Mouse (Mus musculus) limb, embryonic 11.5 days (tissue): ENCODE measurements around the gene Gemin7. TPM values are rescaled to one million over a fixed set of nuclear protein-coding genes. Genes with fewer than 3 reads are reported as not detected.

ENCODE experiments used
- ATAC-seq: fragments of 200-750 bp; cut with Nextera tagmentation; 2 replicates; pipeline ENCODE4 v1.8.0; 2017; ENCODE audit warnings: low read depth; ENCODE audit not compliant: insufficient number of reproducible peaks, low FRiP score, low TSS enrichment
- DNase-seq: peaks from one replicate; pipeline ENCODE4 v3.0.0-alpha.2; 2015; ENCODE audit warnings: low spot score
- H3K27ac ChIP-seq: fragments of 300-500 bp; sonication (generic); replicated peaks from 2 replicates; pipeline ENCODE4 v1.5.1; 2014; ENCODE audit warnings: low read depth, mild to moderate bottlenecking, low read length
- H3K27me3 ChIP-seq: fragments of 300-500 bp; sonication (generic); 2 replicates; pipeline ENCODE4 v1.6.1; 2014; ENCODE audit warnings: mild to moderate bottlenecking, low read length, mixed read lengths; ENCODE audit not compliant: control insufficient read depth, insufficient read depth
- H3K36me3 ChIP-seq: fragments of 300-500 bp; sonication (generic); 2 replicates; pipeline ENCODE4 v1.6.1; 2014; ENCODE audit warnings: mild to moderate bottlenecking, low read length, moderate library complexity, mixed read lengths; ENCODE audit not compliant: control insufficient read depth, insufficient read depth
- H3K4me1 ChIP-seq: fragments of 300-500 bp; sonication (generic); 2 replicates; pipeline ENCODE4 v1.6.1; 2014; ENCODE audit warnings: low read length, mixed read lengths; ENCODE audit not compliant: control insufficient read depth, insufficient read depth
- H3K4me2 ChIP-seq: fragments of 300-500 bp; sonication (generic); 2 replicates; pipeline ENCODE4 v1.6.1; 2014; ENCODE audit warnings: low read depth, mild to moderate bottlenecking, moderate library complexity; ENCODE audit not compliant: severe bottlenecking
- H3K4me3 ChIP-seq: fragments of 300-500 bp; sonication (generic); 2 replicates; pipeline ENCODE4 v1.5.1; 2014; ENCODE audit warnings: low read depth, low read length
- H3K9ac ChIP-seq: fragments of 300-500 bp; sonication (generic); 2 replicates; pipeline ENCODE4 v1.6.1; 2014; ENCODE audit warnings: mild to moderate bottlenecking, low read length
- H3K9me3 ChIP-seq: fragments of 300-500 bp; sonication (generic); 2 replicates; pipeline ENCODE4 v1.6.1; 2016; ENCODE audit warnings: low read length; ENCODE audit not compliant: control insufficient read depth
- WGBS: fragments of 180-500 bp; shearing (Covaris S2); extraction: QIAGEN DNeasy Blood & Tissue Kit; methylation state at CpG from one replicate; pipeline ENCODE4 v1.1.7; 2014; 5-methylcytosine and 5-hydroxymethylcytosine counted together
- polyA plus RNA-seq: library from polyadenylated mRNA; unstranded; fragments of >200 nt; fragmentation: Nextera tagmentation; extraction: Ambion mirVana; gene quantifications from 2 replicates; pipeline ENCODE4 v1.2.1, GENCODE M21; 2014

Gemin7 gene
- polyA plus RNA-seq, 1 experiment from 2014 or later = 183 TPM

GRCm38 (mm10) chr7:19531077-19531476 lies 46.3 kb downstream of the Gemin7 start:
- Histone ChIP-seq H3K9me3 (no peaks in the 10 kb centered on the region), H3K4me1 (0 out of 2 replicates have a peak, but pooled peaks cover under 1% of the 10 kb centered on the region), H3K27ac (no peak overlapping the region), H3K4me3 (no peak overlapping the region), H3K9ac (no peak overlapping the region), H3K27me3 (no peaks in the 10 kb centered on the region), H3K4me2 (no peak overlapping the region), H3K36me3 (peaks cover 40% of the 10 kb centered on the region)
- 63% methylated on average over 10 of the region's 10 CpGs for WGBS
- ATAC-seq = no peak
- no peak for DNase-seq

- Histone ChIP-seq H3K36me3 (no peaks in the 10 kb centered on the region), H3K4me3 (no peak overlapping the region; the same call in 1 of the 2 replicates), H3K4me1 (peaks cover 19% of the 10 kb centered on the region), H3K27me3 (peaks cover 51% of the 10 kb centered on the region), H3K4me2 (no peak overlapping the region), H3K9me3 (no peaks in the 10 kb centered on the region; the same call in 1 of the 2 replicates), H3K27ac (no peak overlapping the region), H3K9ac (no peak overlapping the region)
- no peak for ATAC-seq
- 52% methylated on average over 2 of the region's 2 CpGs for WGBS
- DNase-seq = no peak
Measured at GRCm38 (mm10) chr7:19525105-19525481, 52.3 kb downstream of the Gemin7 start.

- H3K4me3 ChIP-seq = peak overlapping the region; percentile 28
- no peaks in the 10 kb centered on the region for H3K36me3 ChIP-seq
- no peak overlapping the region for H3K27ac ChIP-seq
- WGBS = 17% methylated on average over 24 of the region's 24 CpGs
- H3K9me3 ChIP-seq = no peaks in the 10 kb centered on the region; the same call in 1 of the 2 replicates
- ATAC-seq (no peak), DNase-seq (no peak)
- peaks cover 23% of the 10 kb centered on the region for H3K4me1 ChIP-seq
- peak overlapping the region; percentile 38 for H3K9ac ChIP-seq
- peaks cover 56% of the 10 kb centered on the region for H3K27me3 ChIP-seq
- H3K4me2 ChIP-seq = peak overlapping the region; percentile 77
Measured at GRCm38 (mm10) chr7:19524420-19525104, 52.8 kb downstream of the Gemin7 start.

GRCm38 (mm10) chr7:19523757-19524419 lies 53.5 kb downstream of the Gemin7 start:
- 3% methylated on average over 64 of the region's 64 CpGs for WGBS
- H3K27ac ChIP-seq = no peak overlapping the region

GRCm38 (mm10) chr7:19523017-19523756 lies 54.2 kb downstream of the Gemin7 start:
- WGBS = 15% methylated on average over 72 of the region's 72 CpGs
- Histone ChIP-seq H3K27me3 (peaks cover 68% of the 10 kb centered on the region), H3K4me2 (peak overlapping the region; percentile 77), H3K27ac (no peak overlapping the region), H3K4me3 (peak overlapping the region; percentile 28), H3K9ac (no peak overlapping the region; the same call in 1 of the 2 replicates), H3K9me3 (no peaks in the 10 kb centered on the region; the same call in 1 of the 2 replicates), H3K4me1 (peaks cover 23% of the 10 kb centered on the region), H3K36me3 (no peaks in the 10 kb centered on the region)
- ATAC-seq (no peak), DNase-seq (peak; percentile 55)

More at GRCm38 (mm10) chr7:19523757-19524419, 53.5 kb downstream of the Gemin7 start:
- Histone ChIP-seq H3K27me3 (peaks cover 63% of the 10 kb centered on the region), H3K4me1 (peaks cover 23% of the 10 kb centered on the region), H3K4me3 (peak overlapping the region; percentile 28), H3K9ac (peak overlapping the region; percentile 38; the same call in 1 of the 2 replicates), H3K36me3 (no peaks in the 10 kb centered on the region), H3K9me3 (no peaks in the 10 kb centered on the region; the same call in 1 of the 2 replicates), H3K4me2 (peak overlapping the region; percentile 77)
- peak; percentile 81 for DNase-seq
- no peak for ATAC-seq

GRCm38 (mm10) chr7:19520032-19520431 lies 57.4 kb downstream of the Gemin7 start:
- 4% methylated on average over 21 of the region's 23 CpGs for WGBS
- H3K4me2 ChIP-seq = peak overlapping the region; percentile 40
- H3K9me3 ChIP-seq = no peaks in the 10 kb centered on the region; the same call in 1 of the 2 replicates
- H3K27ac ChIP-seq = no peak overlapping the region
- H3K36me3 ChIP-seq = no peaks in the 10 kb centered on the region
- H3K4me1 ChIP-seq = peaks cover 23% of the 10 kb centered on the region
- H3K4me3 ChIP-seq = peak overlapping the region; percentile 14; the same call in 1 of the 2 replicates
- peaks cover 78% of the 10 kb centered on the region for H3K27me3 ChIP-seq
- peak overlapping the region; percentile 52; the same call in 1 of the 2 replicates for H3K9ac ChIP-seq
- DNase-seq (no peak), ATAC-seq (no peak)

GRCm38 (mm10) chr7:19517652-19518365 lies 59.6 kb downstream of the Gemin7 start, which contains the start of gene Nkpd1:
TSS of gene Nkpd1 (plus strand) at chr7:19517838.
- Histone ChIP-seq H3K36me3 (no peaks in the 10 kb centered on the region), H3K27ac (no peak within 1 kb of the TSS), H3K4me3 (0 out of 2 replicates have a peak within 1 kb of the TSS, but pooled peaks have one; percentile 15), H3K9ac (peak within 1 kb of the TSS; percentile 32; the same call in 1 of the 2 replicates), H3K27me3 (peaks cover 55% of the 10 kb centered on the region), H3K4me2 (peak within 1 kb of the TSS; percentile 4; the same call in 1 of the 2 replicates), H3K9me3 (no peaks in the 10 kb centered on the region; the same call in 1 of the 2 replicates), H3K4me1 (peaks cover 5% of the 10 kb centered on the region; the same call in 1 of the 2 replicates)
- DNase-seq (no peak), ATAC-seq (no peak)
- WGBS = 5% methylated on average over 25 of the region's 29 CpGs
